Mouse (Mus musculus): ENCODE measurements around the gene Jkamp. TPM values are rescaled to one million over a fixed set of nuclear protein-coding genes. Genes with fewer than 3 reads are reported as not detected.

The Jkamp gene
- polyA plus RNA-seq, 1 experiment from 2014 or later: 59.9 TPM

- DNase-seq (ENCODE audit: low spot score): no peak
- no peaks in the 10 kb centered on the region for H3K27me3 ChIP-seq (ENCODE audit: control insufficient read depth, insufficient read depth, low read length)
- peak overlapping the region; percentile 21; the same call in 1 of the 2 replicates for H3K4me2 ChIP-seq (ENCODE audit: low read depth, low read length, severe bottlenecking)
- WGBS: 77% methylated on average over 3 of the region's 3 CpGs
- H3K27ac ChIP-seq (ENCODE audit: low read depth, low read length): no peak overlapping the region
- H3K9ac ChIP-seq (ENCODE audit: low read length): no peak overlapping the region
- peaks cover 6% of the 10 kb centered on the region; the same call in 1 of the 2 replicates for H3K4me1 ChIP-seq (replicated peaks; ENCODE audit: control insufficient read depth, insufficient read depth, low read length)
- no peak for ATAC-seq (replicated peaks; ENCODE audit: low FRiP score)
- no peaks in the 10 kb centered on the region for H3K9me3 ChIP-seq (ENCODE audit: control insufficient read depth, low read length)
- no peak overlapping the region for H3K4me3 ChIP-seq (ENCODE audit: low read depth, low read length)
- no peaks in the 10 kb centered on the region for H3K36me3 ChIP-seq (ENCODE audit: control insufficient read depth, insufficient read depth, low read length)
These were observed 3.4 kb upstream of the Jkamp start for GRCm38 (mm10) chr12:72081961-72082360.

- 35% methylated on average over 18 of the region's 18 CpGs for WGBS
- no peak overlapping the region for H3K4me3 ChIP-seq (ENCODE audit: low read depth, low read length)
- no peaks in the 10 kb centered on the region for H3K36me3 ChIP-seq (ENCODE audit: control insufficient read depth, insufficient read depth, low read length)
- H3K9me3 ChIP-seq (ENCODE audit: control insufficient read depth, low read length): no peaks in the 10 kb centered on the region
- H3K4me1 ChIP-seq (replicated peaks; ENCODE audit: control insufficient read depth, insufficient read depth, low read length): peaks cover 6% of the 10 kb centered on the region; the same call in 1 of the 2 replicates
- no peaks in the 10 kb centered on the region for H3K27me3 ChIP-seq (ENCODE audit: control insufficient read depth, insufficient read depth, low read length)
- ATAC-seq (replicated peaks; ENCODE audit: low FRiP score) (no peak), DNase-seq (ENCODE audit: low spot score) (peak; percentile 58)
- H3K27ac ChIP-seq (ENCODE audit: low read depth, low read length): no peak overlapping the region
- H3K9ac ChIP-seq (ENCODE audit: low read length): no peak overlapping the region
- peak overlapping the region; percentile 21; the same call in 1 of the 2 replicates for H3K4me2 ChIP-seq (ENCODE audit: low read depth, low read length, severe bottlenecking)
These were observed 3.0 kb upstream of the Jkamp start for GRCm38 (mm10) chr12:72082370-72082769.

GRCm38 (mm10) chr12:72083265-72083664 lies 2.1 kb upstream of the Jkamp start:
- 87% methylated on average over 9 of the region's 9 CpGs for WGBS
- Histone ChIP-seq H3K9me3 (ENCODE audit: control insufficient read depth, low read length) (no peaks in the 10 kb centered on the region), H3K9ac (ENCODE audit: low read length) (no peak overlapping the region), H3K27me3 (ENCODE audit: control insufficient read depth, insufficient read depth, low read length) (no peaks in the 10 kb centered on the region), H3K4me3 (ENCODE audit: low read depth, low read length) (no peak overlapping the region), H3K4me1 (replicated peaks; ENCODE audit: control insufficient read depth, insufficient read depth, low read length) (peaks cover 6% of the 10 kb centered on the region; the same call in 1 of the 2 replicates), H3K4me2 (ENCODE audit: low read depth, low read length, severe bottlenecking) (no peak overlapping the region), H3K27ac (ENCODE audit: low read depth, low read length) (no peak overlapping the region), H3K36me3 (ENCODE audit: control insufficient read depth, insufficient read depth, low read length) (no peaks in the 10 kb centered on the region)
- ATAC-seq (replicated peaks; ENCODE audit: low FRiP score) (no peak), DNase-seq (ENCODE audit: low spot score) (no peak)

GRCm38 (mm10) chr12:72084261-72085023 lies 947 bp upstream of the Jkamp start:
- H3K9me3 ChIP-seq (ENCODE audit: control insufficient read depth, low read length): no peaks in the 10 kb centered on the region
- DNase-seq (ENCODE audit: low spot score): no peak
- H3K36me3 ChIP-seq (ENCODE audit: control insufficient read depth, insufficient read depth, low read length): no peaks in the 10 kb centered on the region
- H3K4me3 ChIP-seq (ENCODE audit: low read depth, low read length): peak overlapping the region; percentile 65
- H3K4me1 ChIP-seq (replicated peaks; ENCODE audit: control insufficient read depth, insufficient read depth, low read length): peaks cover 6% of the 10 kb centered on the region; the same call in 1 of the 2 replicates
- no peak; the same call in 1 of the 2 replicates for ATAC-seq (replicated peaks; ENCODE audit: low FRiP score)
- peak overlapping the region; percentile 72 for H3K9ac ChIP-seq (ENCODE audit: low read length)
- WGBS: 3% methylated on average over 46 of the region's 46 CpGs
- peak overlapping the region; percentile 59 for H3K27ac ChIP-seq (ENCODE audit: low read depth, low read length)
- H3K4me2 ChIP-seq (ENCODE audit: low read depth, low read length, severe bottlenecking): peak overlapping the region; percentile 88
- H3K27me3 ChIP-seq (ENCODE audit: control insufficient read depth, insufficient read depth, low read length): no peaks in the 10 kb centered on the region

- no peak for ATAC-seq (replicated peaks; ENCODE audit: low FRiP score)
- WGBS: under 1% methylated on average over 31 of the region's 31 CpGs
- H3K4me2 ChIP-seq (ENCODE audit: low read depth, low read length, severe bottlenecking): peak overlapping the region; percentile 88
These were observed 413 bp upstream of the Jkamp start for GRCm38 (mm10) chr12:72085024-72085328.

GRCm38 (mm10) chr12:72086166-72086825 lies 907 bp downstream of the Jkamp start:
- ATAC-seq (replicated peaks; ENCODE audit: low FRiP score): no peak; the same call in 1 of the 2 replicates
- peaks cover 6% of the 10 kb centered on the region; the same call in 1 of the 2 replicates for H3K4me1 ChIP-seq (replicated peaks; ENCODE audit: control insufficient read depth, insufficient read depth, low read length)
- peak; percentile 58 for DNase-seq (ENCODE audit: low spot score)
- peak overlapping the region; percentile 94 for H3K27ac ChIP-seq (ENCODE audit: low read depth, low read length)
- WGBS: under 1% methylated on average over 18 of the region's 18 CpGs
- peak overlapping the region; percentile 65 for H3K4me3 ChIP-seq (ENCODE audit: low read depth, low read length)
- H3K9me3 ChIP-seq (ENCODE audit: control insufficient read depth, low read length): no peaks in the 10 kb centered on the region
- peak overlapping the region; percentile 59 for H3K4me2 ChIP-seq (ENCODE audit: low read depth, low read length, severe bottlenecking)
- no peaks in the 10 kb centered on the region for H3K27me3 ChIP-seq (ENCODE audit: control insufficient read depth, insufficient read depth, low read length)
- H3K36me3 ChIP-seq (ENCODE audit: control insufficient read depth, insufficient read depth, low read length): no peaks in the 10 kb centered on the region
- peak overlapping the region; percentile 88 for H3K9ac ChIP-seq (ENCODE audit: low read length)

More at GRCm38 (mm10) chr12:72085024-72085328, 413 bp upstream of the Jkamp start:
- peak overlapping the region; percentile 72 for H3K9ac ChIP-seq (ENCODE audit: low read length)
- DNase-seq (ENCODE audit: low spot score): no peak
- no peaks in the 10 kb centered on the region for H3K9me3 ChIP-seq (ENCODE audit: control insufficient read depth, low read length)
- peak overlapping the region; percentile 65 for H3K4me3 ChIP-seq (ENCODE audit: low read depth, low read length)
- peak overlapping the region; percentile 59 for H3K27ac ChIP-seq (ENCODE audit: low read depth, low read length)
- no peaks in the 10 kb centered on the region for H3K27me3 ChIP-seq (ENCODE audit: control insufficient read depth, insufficient read depth, low read length)
- peaks cover 6% of the 10 kb centered on the region; the same call in 1 of the 2 replicates for H3K4me1 ChIP-seq (replicated peaks; ENCODE audit: control insufficient read depth, insufficient read depth, low read length)
- H3K36me3 ChIP-seq (ENCODE audit: control insufficient read depth, insufficient read depth, low read length): no peaks in the 10 kb centered on the region

- 96% methylated on average over 4 of the region's 4 CpGs for WGBS
- Histone ChIP-seq H3K9me3 (ENCODE audit: control insufficient read depth, low read length) (no peaks in the 10 kb centered on the region), H3K36me3 (ENCODE audit: control insufficient read depth, insufficient read depth, low read length) (no peaks in the 10 kb centered on the region; the same call in 1 of the 2 replicates), H3K27ac (ENCODE audit: low read depth, low read length) (no peak overlapping the region), H3K9ac (ENCODE audit: low read length) (no peak overlapping the region), H3K4me3 (ENCODE audit: low read depth, low read length) (no peak overlapping the region), H3K4me1 (replicated peaks; ENCODE audit: control insufficient read depth, insufficient read depth, low read length) (no peaks in the 10 kb centered on the region), H3K27me3 (ENCODE audit: control insufficient read depth, insufficient read depth, low read length) (no peaks in the 10 kb centered on the region), H3K4me2 (ENCODE audit: low read depth, low read length, severe bottlenecking) (no peak overlapping the region)
- ATAC-seq (replicated peaks; ENCODE audit: low FRiP score): no peak
- no peak for DNase-seq (ENCODE audit: low spot score)
These were observed 4.4 kb downstream of the Jkamp start for GRCm38 (mm10) chr12:72089802-72090201.

- Histone ChIP-seq H3K4me3 (ENCODE audit: low read depth, low read length) (no peak overlapping the region), H3K27me3 (ENCODE audit: control insufficient read depth, insufficient read depth, low read length) (no peaks in the 10 kb centered on the region), H3K27ac (ENCODE audit: low read depth, low read length) (no peak overlapping the region), H3K4me2 (ENCODE audit: low read depth, low read length, severe bottlenecking) (no peak overlapping the region), H3K36me3 (ENCODE audit: control insufficient read depth, insufficient read depth, low read length) (peaks cover 17% of the 10 kb centered on the region), H3K4me1 (replicated peaks; ENCODE audit: control insufficient read depth, insufficient read depth, low read length) (no peaks in the 10 kb centered on the region), H3K9ac (ENCODE audit: low read length) (no peak overlapping the region), H3K9me3 (ENCODE audit: control insufficient read depth, low read length) (no peaks in the 10 kb centered on the region)
- no peak for ATAC-seq (replicated peaks; ENCODE audit: low FRiP score)
- 95% methylated on average over 8 of the region's 8 CpGs for WGBS
- no peak for DNase-seq (ENCODE audit: low spot score)
These were observed 11.6 kb downstream of the Jkamp start for GRCm38 (mm10) chr12:72096966-72097365.
